Mouse (Mus musculus) CD4-positive, CD25-positive, alpha-beta regulatory T cell, adult 2 months (primary cell): ENCODE data around the gene Cox16.

Experiments used
- DNase-seq: peaks from one replicate; pipeline ENCODE4 v3.0.0-alpha.2; 2012; ENCODE audit warnings: low read depth, low spot score

Gene Cox16

DNA sequence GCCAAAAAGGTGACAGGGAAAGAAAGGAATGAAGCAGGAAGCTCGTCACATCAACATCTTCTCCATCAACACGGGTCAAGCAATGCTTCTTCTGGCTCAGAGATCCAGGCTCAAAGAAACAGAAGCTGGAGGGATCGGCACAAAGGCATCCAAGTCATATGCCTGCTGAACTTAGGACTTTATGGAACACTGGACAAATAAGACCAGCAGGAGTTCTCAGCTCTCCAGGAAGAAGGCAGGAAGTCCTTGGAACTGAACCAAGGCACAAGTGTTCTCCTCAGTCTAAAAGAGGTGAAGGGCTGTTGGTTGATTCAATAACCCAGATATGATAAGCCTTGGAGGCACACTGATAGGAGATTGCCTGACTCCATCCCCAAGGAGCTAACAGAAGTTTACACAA, 159.9 kb downstream of the Cox16 start:
- DNase-seq = no peak

DNA sequence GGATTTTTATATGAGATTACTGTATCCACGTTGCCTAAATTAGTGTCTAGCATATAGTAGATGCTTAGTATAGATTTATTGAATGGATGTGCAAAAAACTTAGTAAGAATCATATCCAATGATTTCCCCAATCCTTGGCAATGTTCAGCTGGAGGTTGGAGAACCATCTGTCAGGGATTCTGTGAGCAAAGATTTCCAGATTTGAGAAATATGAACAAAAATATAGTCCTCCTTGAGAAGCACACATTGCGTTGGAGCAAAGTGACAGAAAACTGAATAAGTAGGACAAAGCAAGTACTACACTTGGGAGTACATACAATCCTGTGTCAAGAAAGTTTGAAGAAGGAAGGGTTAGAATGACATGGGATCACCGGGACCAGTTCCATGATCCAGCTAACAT, 160.8 kb downstream of the Cox16 start:
- DNase-seq = no peak

DNA sequence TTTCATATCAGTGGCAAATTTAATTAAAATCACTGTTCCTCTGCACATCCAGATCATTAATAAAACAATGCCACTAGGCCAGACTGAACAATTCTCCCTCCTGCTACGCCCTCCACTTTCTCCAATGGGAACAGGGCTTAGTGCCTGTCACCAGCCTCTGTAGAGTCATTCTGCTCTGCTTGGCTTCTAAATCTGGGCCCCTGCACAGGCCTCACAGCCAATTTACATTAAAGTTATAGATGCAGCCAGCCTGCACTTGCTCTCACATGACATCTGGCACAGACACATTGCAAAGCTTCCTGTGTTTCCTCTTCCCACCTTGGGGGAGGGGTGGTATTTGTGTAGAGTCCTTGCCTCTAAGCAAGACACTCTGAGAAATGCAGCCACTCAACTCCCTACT, 163.9 kb downstream of the Cox16 start:
- DNase-seq = no peak

DNA sequence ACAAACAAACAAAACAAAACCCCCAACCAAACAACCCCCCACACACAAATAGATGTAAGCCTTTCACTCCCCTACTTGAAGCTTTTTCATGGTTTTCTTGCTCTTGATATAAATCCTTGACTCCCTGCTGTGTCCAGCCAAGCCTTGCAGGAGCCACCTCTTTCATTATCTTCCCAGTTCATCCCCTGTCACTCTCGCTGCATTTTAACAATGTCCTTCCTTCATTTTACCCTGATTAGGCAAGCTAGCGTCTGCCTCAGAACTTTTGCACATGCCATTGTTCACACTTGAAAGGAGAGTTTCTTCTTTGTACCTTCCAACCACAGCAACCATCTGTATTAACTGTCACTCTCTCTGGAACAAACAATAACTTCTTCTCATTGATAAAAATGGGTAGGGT, 167.1 kb downstream of the Cox16 start:
- no peak for DNase-seq

DNA sequence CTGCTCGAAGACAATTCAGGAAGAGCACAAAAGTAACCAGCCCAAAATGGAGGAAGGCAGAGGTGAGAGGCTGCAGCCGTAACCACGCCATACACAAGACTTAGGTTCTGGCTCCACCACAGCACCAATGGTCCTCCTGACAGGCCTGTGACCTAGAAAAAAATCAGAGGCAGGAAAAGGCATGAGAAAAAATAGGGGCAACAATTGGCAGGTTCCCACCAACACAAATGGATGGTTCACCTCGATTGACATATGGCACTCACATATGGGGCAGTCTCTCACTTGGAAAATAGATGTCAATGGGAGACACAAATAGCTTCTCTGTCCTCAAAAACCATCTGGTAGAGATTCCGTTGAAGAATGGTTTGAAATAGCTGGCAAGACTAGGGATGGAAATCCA, 169.0 kb downstream of the Cox16 start:
- no peak for DNase-seq
